Mouse (Mus musculus) forebrain, embryonic 15.5 days (tissue): Measurements from ENCODE around the gene Cilp. TPM values are rescaled to one million over a fixed set of nuclear protein-coding genes. Genes with fewer than 3 reads are reported as not detected.

Source experiments
- polyA plus RNA-seq: library from polyadenylated mRNA; unstranded; fragments of >200 nt; fragmentation: Nextera tagmentation; extraction: Ambion mirVana; gene quantifications from 2 replicates; pipeline ENCODE4 v1.2.1, GENCODE M21; 2015

The Cilp gene
- polyA plus RNA-seq, 1 experiment from 2014 or later: 0.55 TPM

Other genes starting within 250 kb of the Cilp start
- 182 and 194 TPM in 2 replicates for gene Hacd3, start 243.5 kb upstream of the Cilp start, polyA plus RNA-seq
- 42.5 and 44.5 TPM in 2 replicates for gene Dpp8, start 232.8 kb upstream of the Cilp start, polyA plus RNA-seq
- 13.0 and 14.6 TPM in 2 replicates for gene Igdcc4, start 163.7 kb upstream of the Cilp start, polyA plus RNA-seq
- gene Igdcc3, start 124.0 kb upstream of the Cilp start, polyA plus RNA-seq: 9.6 and 9.8 TPM in 2 replicates
- 4.9 and 5.1 TPM in 2 replicates for gene Parp16, start 69.8 kb upstream of the Cilp start, polyA plus RNA-seq
- gene Clpx, start 29.1 kb downstream of the Cilp start, polyA plus RNA-seq: 45.7 and 47.3 TPM in 2 replicates
- gene Pdcd7, start 80.9 kb downstream of the Cilp start, polyA plus RNA-seq: 9.7 and 10.3 TPM in 2 replicates
- gene Ubap1l, start 95.9 kb downstream of the Cilp start, polyA plus RNA-seq: 0.83 and 0.92 TPM in 2 replicates
- 0.56 and 1.00 TPM in 2 replicates for gene Kbtbd13, start 126.5 kb downstream of the Cilp start, polyA plus RNA-seq
- gene Rasl12, start 133.3 kb downstream of the Cilp start, polyA plus RNA-seq: 6.1 and 6.5 TPM in 2 replicates
- gene Slc51b, start 157.8 kb downstream of the Cilp start, polyA plus RNA-seq: not detected in 2 replicates
- gene Mtfmt, start 170.6 kb downstream of the Cilp start, polyA plus RNA-seq: 23.6 and 26.0 TPM in 2 replicates
- 133 and 139 TPM in 2 replicates for gene Spg21, start 195.8 kb downstream of the Cilp start, polyA plus RNA-seq